Mouse (Mus musculus) midbrain, embryonic 15.5 days (tissue): ENCODE measurements at regions not wholly inside any gene's neighbourhood (a gene's known extent, or its start where the extent isn't known, plus 50 kb on each side); places are given as distances from the start of the nearest gene placed in this dataset.

Source experiments
- ATAC-seq: fragments of 200-750 bp; cut with Nextera tagmentation; replicated peaks from 2 replicates; pipeline ENCODE4 v1.8.0; 2017; ENCODE audit warnings: moderate TSS enrichment
- H3K27ac ChIP-seq: fragments of 300-500 bp; sonication (generic); 2 replicates; pipeline ENCODE4 v1.5.1; 2015; ENCODE audit warnings: mild to moderate bottlenecking, inconsistent platforms
- H3K27me3 ChIP-seq: fragments of 300-500 bp; sonication (generic); replicated peaks from 2 replicates; pipeline ENCODE4 v1.6.1; 2015; ENCODE audit warnings: inconsistent platforms
- H3K36me3 ChIP-seq: fragments of 300-500 bp; sonication (generic); replicated peaks from 2 replicates; pipeline ENCODE4 v1.6.1; 2015; ENCODE audit warnings: inconsistent platforms
- H3K4me1 ChIP-seq: fragments of 300-500 bp; sonication (generic); 2 replicates; pipeline ENCODE4 v1.6.1; 2015; ENCODE audit warnings: inconsistent platforms
- H3K4me2 ChIP-seq: fragments of 300-500 bp; sonication (generic); 2 replicates; pipeline ENCODE4 v1.6.1; 2015; ENCODE audit warnings: inconsistent platforms, mild to moderate bottlenecking, moderate library complexity
- H3K4me3 ChIP-seq: fragments of 300-500 bp; sonication (generic); 2 replicates; pipeline ENCODE4 v1.5.1; 2015; ENCODE audit warnings: mild to moderate bottlenecking, inconsistent platforms
- H3K9ac ChIP-seq: fragments of 300-500 bp; sonication (generic); 2 replicates; pipeline ENCODE4 v1.6.1; 2015; ENCODE audit warnings: mild to moderate bottlenecking, inconsistent platforms
- H3K9me3 ChIP-seq: fragments of 300-500 bp; sonication (generic); 2 replicates; pipeline ENCODE4 v1.6.1; 2016; ENCODE audit warnings: inconsistent platforms
- WGBS: fragments of 180-500 bp; shearing (Covaris S2); methylation state at CpG from one replicate; pipeline ENCODE4 v1.1.7; 2015; ENCODE audit warnings: mixed read lengths; 5-methylcytosine and 5-hydroxymethylcytosine counted together

DNA sequence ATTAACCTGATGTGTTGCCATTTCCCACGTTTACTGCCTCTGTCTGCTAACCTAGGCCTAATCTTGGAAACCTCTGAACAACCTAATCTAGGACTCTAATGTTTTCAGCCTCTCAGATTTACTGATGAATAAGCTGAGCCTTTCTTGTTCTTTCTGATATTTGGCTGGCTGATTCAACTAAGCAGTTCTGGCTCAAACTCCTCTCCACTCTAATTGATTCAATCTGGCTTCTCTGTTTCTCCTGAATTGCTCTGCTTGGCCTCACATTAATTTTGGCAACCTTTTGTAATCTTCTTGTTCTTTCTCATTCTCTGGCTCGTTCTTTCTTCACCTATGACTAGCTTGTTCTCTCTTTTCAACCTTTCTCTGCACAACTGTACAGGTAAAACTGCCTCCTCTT, 1561.2 kb upstream of the Zeb2 start:
- Histone ChIP-seq H3K36me3 (no peaks in the 10 kb centered on the region), H3K9me3 (no peaks in the 10 kb centered on the region), H3K4me3 (no peak overlapping the region), H3K4me2 (no peak overlapping the region), H3K27me3 (no peaks in the 10 kb centered on the region), H3K27ac (no peak overlapping the region), H3K9ac (no peak overlapping the region), H3K4me1 (no peaks in the 10 kb centered on the region)
- WGBS, result 49% methylated on average over 2 of the region's 2 CpGs
- ATAC-seq, result no peak

GRCm38 (mm10) chr2:46669517-46670291, 1552.5 kb upstream of the Zeb2 start:
- no peak overlapping the region for H3K27ac ChIP-seq
- 36% methylated on average over 13 of the region's 13 CpGs for WGBS
- H3K27me3 ChIP-seq, result no peaks in the 10 kb centered on the region

GRCm38 (mm10) chr2:46666990-46667337, 1549.8 kb upstream of the Zeb2 start:
- no peaks in the 10 kb centered on the region for H3K9me3 ChIP-seq
- H3K36me3 ChIP-seq, result no peaks in the 10 kb centered on the region
- no peak overlapping the region for H3K4me3 ChIP-seq
- no peaks in the 10 kb centered on the region for H3K27me3 ChIP-seq
- H3K27ac ChIP-seq, result no peak overlapping the region
- no peak overlapping the region for H3K4me2 ChIP-seq
- H3K9ac ChIP-seq, result no peak overlapping the region
- H3K4me1 ChIP-seq, result peaks cover 17% of the 10 kb centered on the region
- ATAC-seq, result no peak
- WGBS, result 4% methylated on average over 3 of the region's 3 CpGs

More at GRCm38 (mm10) chr2:46669517-46670291, 1552.5 kb upstream of the Zeb2 start:
- no peaks in the 10 kb centered on the region for H3K9me3 ChIP-seq
- H3K36me3 ChIP-seq, result no peaks in the 10 kb centered on the region
- H3K4me2 ChIP-seq, result no peak overlapping the region
- peak; percentile 83 for ATAC-seq
- H3K9ac ChIP-seq, result no peak overlapping the region
- peaks cover 17% of the 10 kb centered on the region for H3K4me1 ChIP-seq
- H3K4me3 ChIP-seq, result no peak overlapping the region

- Histone ChIP-seq H3K36me3 (no peaks in the 10 kb centered on the region), H3K4me2 (peak overlapping the region; percentile 37), H3K9me3 (no peaks in the 10 kb centered on the region), H3K27ac (no peak overlapping the region), H3K27me3 (no peaks in the 10 kb centered on the region), H3K4me3 (no peak overlapping the region), H3K4me1 (peaks cover 17% of the 10 kb centered on the region), H3K9ac (no peak overlapping the region)
- ATAC-seq, result peak; percentile 74
- WGBS, result 17% methylated on average over 10 of the region's 10 CpGs
These were observed 1549.1 kb upstream of the Zeb2 start for GRCm38 (mm10) chr2:46666084-46666989.

DNA sequence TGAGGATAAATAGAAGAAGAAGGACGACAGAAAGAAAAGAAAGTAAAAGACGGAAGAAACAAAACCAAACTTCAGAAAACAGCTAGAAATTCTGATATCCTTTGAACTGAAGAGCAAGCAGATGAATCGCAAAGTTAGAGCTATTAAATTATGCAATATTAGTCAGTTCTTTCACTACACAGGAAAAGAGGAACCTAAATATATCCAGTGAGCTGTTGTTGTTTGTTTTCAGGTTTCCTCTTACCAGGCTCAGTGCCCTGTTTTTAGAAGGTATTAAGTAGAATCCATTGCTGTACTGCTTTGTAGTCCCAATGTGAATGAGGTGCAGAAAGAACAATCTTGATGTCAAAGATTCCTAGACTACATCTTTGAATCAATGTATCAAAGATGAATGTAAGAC, 1544.7 kb upstream of the Zeb2 start:
- WGBS, result 88% methylated on average over 3 of the region's 3 CpGs
- no peaks in the 10 kb centered on the region for H3K27me3 ChIP-seq
- H3K9ac ChIP-seq, result no peak overlapping the region
- H3K4me3 ChIP-seq, result no peak overlapping the region
- no peak overlapping the region for H3K27ac ChIP-seq
- H3K36me3 ChIP-seq, result no peaks in the 10 kb centered on the region
- H3K4me2 ChIP-seq, result no peak overlapping the region
- ATAC-seq, result no peak
- H3K9me3 ChIP-seq, result no peaks in the 10 kb centered on the region
- peaks cover 13% of the 10 kb centered on the region for H3K4me1 ChIP-seq

DNA sequence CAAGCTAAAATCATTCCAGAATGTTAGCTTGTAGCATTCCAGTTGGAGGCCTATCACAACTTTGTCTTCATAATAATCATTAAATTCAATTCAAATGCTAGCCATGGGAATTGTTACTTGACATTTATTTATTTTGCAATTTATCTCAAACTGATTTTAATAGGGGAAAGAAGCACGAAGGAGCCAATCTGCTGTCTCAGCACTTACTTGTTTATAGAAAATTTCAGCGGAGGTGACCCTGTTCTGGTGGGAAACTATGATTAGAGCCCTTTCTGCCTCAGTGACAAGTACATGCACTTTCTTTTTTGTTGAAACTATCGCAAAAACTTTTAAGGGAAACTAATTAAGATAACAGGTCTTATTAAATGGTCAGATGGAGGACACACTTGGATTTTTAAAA, 1543.4 kb upstream of the Zeb2 start:
- Histone ChIP-seq H3K36me3 (no peaks in the 10 kb centered on the region), H3K4me2 (no peak overlapping the region), H3K9ac (no peak overlapping the region), H3K27me3 (no peaks in the 10 kb centered on the region), H3K9me3 (no peaks in the 10 kb centered on the region), H3K4me3 (no peak overlapping the region), H3K27ac (no peak overlapping the region), H3K4me1 (0 out of 2 replicates have a peak, but pooled peaks cover 3% of the 10 kb centered on the region)
- no peak for ATAC-seq
- WGBS, result 88% methylated on average over 3 of the region's 3 CpGs

DNA sequence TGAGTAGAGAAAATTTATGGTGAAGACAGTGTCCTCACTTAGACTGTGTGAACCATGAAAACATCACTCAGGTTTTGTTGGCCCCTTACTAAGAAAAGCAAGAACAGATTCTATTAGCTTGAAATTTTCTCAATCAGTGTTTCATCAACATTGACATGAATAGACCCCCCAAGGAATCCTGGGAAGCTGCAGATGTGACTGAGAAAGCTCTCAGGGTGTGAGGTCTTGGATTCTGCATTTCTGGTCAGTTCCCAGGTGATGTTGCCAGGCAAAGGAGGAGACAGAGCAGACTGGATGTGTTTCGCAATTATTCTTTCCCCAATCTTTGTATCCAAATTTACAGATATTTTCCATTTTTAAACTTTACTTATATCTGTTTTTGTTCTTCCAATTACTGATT, 1538.1 kb upstream of the Zeb2 start:
- H3K9me3 ChIP-seq, result no peaks in the 10 kb centered on the region
- H3K27ac ChIP-seq, result no peak overlapping the region
- 89% methylated on average over 1 of the region's 1 CpGs for WGBS
- no peak for ATAC-seq
- H3K9ac ChIP-seq, result no peak overlapping the region
- no peaks in the 10 kb centered on the region for H3K4me1 ChIP-seq
- no peaks in the 10 kb centered on the region for H3K27me3 ChIP-seq
- no peak overlapping the region for H3K4me3 ChIP-seq
- no peak overlapping the region for H3K4me2 ChIP-seq
- H3K36me3 ChIP-seq, result no peaks in the 10 kb centered on the region

DNA sequence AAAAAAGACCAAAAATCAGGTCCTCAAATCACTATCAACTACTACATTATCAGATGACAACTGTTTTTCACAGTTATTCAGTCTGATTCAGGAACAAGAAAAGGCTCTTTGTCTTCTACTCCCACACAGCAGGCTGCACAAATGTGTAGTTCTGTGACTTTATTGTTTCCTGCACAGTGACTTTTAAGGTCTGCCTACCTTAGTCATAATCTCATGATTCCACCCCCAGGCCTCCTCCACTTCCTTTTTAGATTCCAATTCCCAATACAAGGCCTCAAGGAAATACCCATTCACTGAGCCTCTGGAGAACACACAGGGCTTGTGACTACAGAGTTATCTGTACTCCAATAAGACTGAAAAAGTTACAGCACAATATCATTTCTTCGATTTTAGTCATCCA, 1535.4 kb upstream of the Zeb2 start:
- Histone ChIP-seq H3K9ac (no peak overlapping the region), H3K4me3 (no peak overlapping the region), H3K4me2 (no peak overlapping the region), H3K4me1 (no peaks in the 10 kb centered on the region), H3K36me3 (no peaks in the 10 kb centered on the region), H3K27me3 (no peaks in the 10 kb centered on the region), H3K27ac (no peak overlapping the region), H3K9me3 (no peaks in the 10 kb centered on the region)
- ATAC-seq, result no peak
- WGBS, result 98% methylated on average over 1 of the region's 1 CpGs

DNA sequence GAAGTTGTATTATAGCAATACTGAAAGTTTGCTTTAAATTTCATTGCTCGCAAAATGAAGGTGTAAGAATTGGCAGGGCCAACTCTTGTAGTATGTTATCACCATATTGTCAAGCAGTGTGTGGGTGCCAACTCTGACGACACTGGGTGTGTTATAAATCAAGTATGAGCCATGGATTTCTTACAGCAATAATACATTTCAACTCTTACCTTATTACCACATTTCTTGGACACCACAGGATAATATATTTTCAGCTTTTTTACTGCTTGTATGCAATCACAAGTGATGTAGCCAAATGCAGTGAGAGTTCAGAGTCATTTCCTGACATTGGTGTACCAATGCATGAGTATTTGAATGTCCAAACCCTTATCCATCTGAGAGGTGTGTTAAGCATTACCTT, 1529.2 kb upstream of the Zeb2 start:
- H3K4me1 ChIP-seq, result no peaks in the 10 kb centered on the region
- no peak overlapping the region for H3K9ac ChIP-seq
- H3K4me2 ChIP-seq, result no peak overlapping the region
- no peak overlapping the region for H3K27ac ChIP-seq
- no peak for ATAC-seq
- H3K27me3 ChIP-seq, result no peaks in the 10 kb centered on the region
- no peaks in the 10 kb centered on the region for H3K9me3 ChIP-seq
- no peak overlapping the region for H3K4me3 ChIP-seq
- WGBS, result 90% methylated on average over 2 of the region's 2 CpGs
- H3K36me3 ChIP-seq, result no peaks in the 10 kb centered on the region

DNA sequence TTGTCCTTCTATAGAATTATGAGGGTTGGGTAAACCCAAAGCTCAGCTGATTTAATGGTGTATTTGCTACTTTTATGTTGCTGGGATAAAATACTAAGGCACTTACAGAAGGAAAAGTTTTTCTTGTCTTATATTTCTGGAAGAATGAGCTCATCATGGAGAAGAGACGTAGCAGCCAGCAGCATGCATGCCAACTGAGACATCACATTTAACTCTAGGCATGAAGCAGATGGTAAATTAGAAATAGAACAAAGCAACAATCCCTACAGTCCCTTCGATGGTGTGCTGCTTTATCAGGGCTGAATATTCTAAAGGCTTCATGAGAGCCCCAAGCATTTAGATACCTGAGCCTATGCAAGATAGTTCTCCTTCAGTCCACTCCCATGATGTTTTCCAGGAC, 1492.0 kb upstream of the Zeb2 start:
- 82% methylated on average over 2 of the region's 2 CpGs for WGBS
- Histone ChIP-seq H3K4me2 (no peak overlapping the region), H3K9me3 (no peaks in the 10 kb centered on the region), H3K4me3 (no peak overlapping the region), H3K36me3 (no peaks in the 10 kb centered on the region), H3K27me3 (no peaks in the 10 kb centered on the region), H3K9ac (no peak overlapping the region), H3K4me1 (no peaks in the 10 kb centered on the region), H3K27ac (no peak overlapping the region)
- no peak for ATAC-seq

DNA sequence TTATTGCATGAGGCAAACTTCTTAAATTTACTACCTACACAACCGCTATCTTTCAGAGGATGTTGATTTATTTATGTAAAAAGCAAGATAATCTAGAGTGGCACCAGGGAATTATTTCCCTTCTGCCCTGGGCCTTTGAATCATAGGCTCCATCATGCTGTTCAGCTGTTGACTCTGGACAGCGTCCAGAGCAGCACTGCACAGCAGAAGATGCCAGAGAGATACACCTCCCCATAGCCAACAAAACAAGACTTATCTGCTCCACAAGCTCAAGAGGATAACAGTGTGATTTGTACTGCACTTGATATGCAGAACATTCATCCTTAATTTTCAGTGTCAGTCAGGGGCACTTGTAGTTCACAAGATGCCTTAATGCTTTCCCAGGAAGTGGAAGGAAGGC, 1464.6 kb upstream of the Zeb2 start:
- Histone ChIP-seq H3K9me3 (no peaks in the 10 kb centered on the region), H3K27me3 (no peaks in the 10 kb centered on the region), H3K4me3 (no peak overlapping the region), H3K36me3 (no peaks in the 10 kb centered on the region), H3K9ac (no peak overlapping the region), H3K27ac (no peak overlapping the region), H3K4me1 (no peaks in the 10 kb centered on the region), H3K4me2 (no peak overlapping the region)
- WGBS, result 67% methylated on average over 2 of the region's 2 CpGs
- no peak for ATAC-seq

- no peak overlapping the region for H3K9ac ChIP-seq
- H3K27me3 ChIP-seq, result no peaks in the 10 kb centered on the region
- no peak for ATAC-seq
- H3K36me3 ChIP-seq, result no peaks in the 10 kb centered on the region
- H3K4me1 ChIP-seq, result no peaks in the 10 kb centered on the region
- H3K4me3 ChIP-seq, result no peak overlapping the region
- 89% methylated on average over 2 of the region's 2 CpGs for WGBS
- no peaks in the 10 kb centered on the region for H3K9me3 ChIP-seq
- H3K27ac ChIP-seq, result no peak overlapping the region
- no peak overlapping the region for H3K4me2 ChIP-seq
These were observed 1453.2 kb upstream of the Zeb2 start for GRCm38 (mm10) chr2:46570416-46570815.

DNA sequence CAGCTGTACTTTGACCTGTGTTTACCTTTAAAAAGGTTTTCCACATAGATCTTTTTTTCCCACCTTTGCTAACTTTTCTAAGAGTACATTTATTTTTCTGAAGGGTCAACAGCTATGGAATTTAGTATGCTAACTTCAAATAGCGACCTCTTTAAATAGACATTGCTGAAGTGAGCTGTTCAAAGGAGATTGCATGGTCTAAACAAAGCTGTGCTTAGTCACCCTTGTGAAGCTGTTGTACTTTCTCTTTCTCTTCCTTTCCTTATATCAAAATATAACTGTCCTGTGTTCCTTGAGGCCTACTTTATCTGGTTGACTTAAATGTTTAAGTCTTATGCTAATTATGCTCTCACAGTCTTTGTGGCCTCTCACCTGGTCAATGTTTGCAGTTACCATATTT, 1416.2 kb upstream of the Zeb2 start:
- ATAC-seq, result no peak
- Histone ChIP-seq H3K4me1 (no peaks in the 10 kb centered on the region), H3K9ac (no peak overlapping the region), H3K36me3 (no peaks in the 10 kb centered on the region), H3K27ac (no peak overlapping the region), H3K4me3 (no peak overlapping the region), H3K9me3 (no peaks in the 10 kb centered on the region), H3K4me2 (no peak overlapping the region), H3K27me3 (no peaks in the 10 kb centered on the region)
- WGBS, result 79% methylated on average over 1 of the region's 1 CpGs
